Mouse (Mus musculus): ENCODE results near the gene 2900011O08Rik. TPM values are rescaled to one million over a fixed set of nuclear protein-coding genes. Genes with fewer than 3 reads are reported as not detected.
"Not testable (repeated sequence)": the region's sequence is repeated elsewhere in the genome, so short reads cannot be mapped to it uniquely, and the experiment has no call there.

The 2900011O08Rik gene
- polyA plus RNA-seq, 1 experiment from 2014 or later = 6.8 TPM

DNA sequence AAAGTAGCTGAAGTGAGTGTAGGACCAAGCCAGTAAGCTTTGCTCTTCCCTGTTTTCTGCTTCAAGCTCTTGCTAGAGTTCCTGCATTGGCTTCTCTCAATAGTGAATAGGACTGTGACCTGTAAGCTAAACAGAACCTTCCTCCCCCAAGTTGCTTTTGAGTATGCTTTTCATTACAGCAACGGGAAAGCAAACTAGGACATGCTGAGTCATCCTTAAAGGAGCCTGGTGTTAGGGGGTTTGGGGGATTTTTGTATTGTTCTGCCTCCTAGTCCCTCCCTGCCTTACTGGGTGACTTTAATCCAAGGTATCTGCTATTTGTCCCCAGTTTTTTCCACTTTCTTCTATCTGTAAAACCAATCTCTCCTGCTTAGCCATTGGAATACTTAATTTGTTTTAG is 24.4 kb upstream of the 2900011O08Rik start:
- DNase-seq (ENCODE audit: low spot score) (no peak), ATAC-seq (ENCODE audit: insufficient number of reproducible peaks, low FRiP score, low TSS enrichment, low read depth) (no peak)
- Histone ChIP-seq H3K36me3 (ENCODE audit: control insufficient read depth, insufficient read depth, low read length) (no peaks in the 10 kb centered on the region), H3K4me3 (ENCODE audit: low read depth, low read length) (no peak overlapping the region), H3K27ac (replicated peaks; ENCODE audit: low read depth, low read length) (no peak overlapping the region), H3K9me3 (ENCODE audit: control insufficient read depth, low read length) (no peaks in the 10 kb centered on the region), H3K4me1 (ENCODE audit: control insufficient read depth, insufficient read depth, low read length) (no peaks in the 10 kb centered on the region), H3K9ac (ENCODE audit: low read length) (no peak overlapping the region), H3K4me2 (ENCODE audit: low read depth, severe bottlenecking) (no peak overlapping the region), H3K27me3 (ENCODE audit: control insufficient read depth, insufficient read depth, low read length) (no peaks in the 10 kb centered on the region)
- WGBS = 46% methylated on average over 1 of the region's 1 CpGs

DNA sequence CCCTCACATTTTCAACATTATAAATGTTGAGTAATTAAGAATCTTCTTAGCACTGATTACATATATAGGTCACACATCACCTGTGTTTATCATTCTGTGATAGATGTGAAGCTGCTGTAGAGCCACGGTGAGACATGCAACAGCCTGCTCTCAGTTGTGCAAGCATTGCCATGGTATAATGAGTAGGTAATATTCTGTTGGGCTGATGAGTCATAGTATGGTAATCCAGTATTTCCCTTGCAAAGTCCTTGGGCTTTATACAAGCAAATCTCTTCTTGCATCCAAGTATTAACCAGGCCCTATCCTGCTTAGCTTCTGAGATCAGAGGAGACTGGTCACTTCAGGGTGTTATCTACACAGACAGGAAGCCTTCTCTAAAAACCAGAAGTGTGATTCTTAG is 17.3 kb upstream of the 2900011O08Rik start:
- WGBS = 86% methylated on average over 1 of the region's 1 CpGs
- no peak overlapping the region for H3K27ac ChIP-seq (replicated peaks; ENCODE audit: low read depth, low read length)
- H3K4me1 ChIP-seq (ENCODE audit: control insufficient read depth, insufficient read depth, low read length) = no peaks in the 10 kb centered on the region
- no peaks in the 10 kb centered on the region for H3K27me3 ChIP-seq (ENCODE audit: control insufficient read depth, insufficient read depth, low read length)
- H3K4me3 ChIP-seq (ENCODE audit: low read depth, low read length) = no peak overlapping the region
- ATAC-seq (ENCODE audit: insufficient number of reproducible peaks, low FRiP score, low TSS enrichment, low read depth) (no peak), DNase-seq (ENCODE audit: low spot score) (no peak)
- H3K4me2 ChIP-seq (ENCODE audit: low read depth, severe bottlenecking) = no peak overlapping the region
- no peaks in the 10 kb centered on the region for H3K36me3 ChIP-seq (ENCODE audit: control insufficient read depth, insufficient read depth, low read length)
- H3K9ac ChIP-seq (ENCODE audit: low read length) = no peak overlapping the region
- no peaks in the 10 kb centered on the region for H3K9me3 ChIP-seq (ENCODE audit: control insufficient read depth, low read length)

DNA sequence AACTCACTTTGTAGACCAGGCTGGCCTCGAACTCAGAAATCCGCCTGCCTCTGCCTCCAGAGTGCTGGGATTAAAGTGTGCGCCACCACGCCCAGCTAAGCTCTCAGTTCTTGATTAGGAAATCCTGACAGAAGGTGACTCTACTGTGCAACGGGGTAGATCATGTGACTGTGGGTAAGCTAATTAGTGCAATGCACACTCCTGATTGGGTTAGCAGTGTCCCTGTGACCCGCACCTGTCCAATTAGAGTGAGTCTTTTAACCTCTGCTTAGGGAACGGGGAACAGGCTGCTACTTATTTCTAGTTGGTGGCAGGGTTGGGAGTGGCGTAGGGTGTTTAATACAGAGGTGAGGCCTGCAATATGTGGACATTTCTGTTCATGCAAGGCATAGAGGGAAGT is 14.4 kb upstream of the 2900011O08Rik start:
- Histone ChIP-seq H3K4me2 (ENCODE audit: low read depth, severe bottlenecking) (no peak overlapping the region), H3K9ac (ENCODE audit: low read length) (no peak overlapping the region), H3K9me3 (ENCODE audit: control insufficient read depth, low read length) (no peaks in the 10 kb centered on the region), H3K27me3 (ENCODE audit: control insufficient read depth, insufficient read depth, low read length) (no peaks in the 10 kb centered on the region), H3K4me3 (ENCODE audit: low read depth, low read length) (no peak overlapping the region), H3K27ac (replicated peaks; ENCODE audit: low read depth, low read length) (no peak overlapping the region), H3K4me1 (ENCODE audit: control insufficient read depth, insufficient read depth, low read length) (no peaks in the 10 kb centered on the region), H3K36me3 (ENCODE audit: control insufficient read depth, insufficient read depth, low read length) (no peaks in the 10 kb centered on the region)
- ATAC-seq (ENCODE audit: insufficient number of reproducible peaks, low FRiP score, low TSS enrichment, low read depth) = no peak
- WGBS = 92% methylated on average over 8 of the region's 8 CpGs
- no peak for DNase-seq (ENCODE audit: low spot score)

DNA sequence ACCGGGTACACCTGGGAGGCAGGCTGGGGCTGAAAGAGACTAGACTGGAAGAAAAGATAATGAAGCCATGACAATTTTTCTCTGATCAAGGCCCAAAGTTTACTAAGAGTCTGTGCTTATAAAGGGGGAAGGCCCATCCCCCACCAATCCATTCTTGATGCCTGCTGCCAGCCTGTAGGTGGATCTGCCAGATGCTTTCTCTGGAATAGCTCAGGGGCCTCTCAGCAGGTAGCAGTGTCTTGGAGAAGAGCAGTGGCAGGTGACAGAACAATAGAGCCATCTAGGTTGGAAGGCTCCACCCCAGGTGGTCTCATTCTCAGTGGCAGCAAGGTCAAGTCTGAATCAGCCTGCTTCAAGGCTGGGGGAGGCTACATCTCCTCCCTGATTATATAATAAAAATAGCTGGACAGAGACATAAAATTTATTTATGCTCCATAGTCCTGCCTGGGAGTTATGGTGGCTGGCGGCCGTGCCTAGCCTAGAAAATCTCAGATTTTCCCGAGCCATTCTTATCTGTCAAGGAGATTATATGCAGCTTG is 10.0 kb upstream of the 2900011O08Rik start:
- not testable (repeated sequence) for H3K4me3 ChIP-seq (ENCODE audit: low read depth, low read length); H3K27ac ChIP-seq (replicated peaks; ENCODE audit: low read depth, low read length); H3K27me3 ChIP-seq (ENCODE audit: control insufficient read depth, insufficient read depth, low read length); H3K4me2 ChIP-seq (ENCODE audit: low read depth, severe bottlenecking); H3K9ac ChIP-seq (ENCODE audit: low read length); H3K4me1 ChIP-seq (ENCODE audit: control insufficient read depth, insufficient read depth, low read length); H3K9me3 ChIP-seq (ENCODE audit: control insufficient read depth, low read length); H3K36me3 ChIP-seq (ENCODE audit: control insufficient read depth, insufficient read depth, low read length); ATAC-seq (ENCODE audit: insufficient number of reproducible peaks, low FRiP score, low TSS enrichment, low read depth); DNase-seq (ENCODE audit: low spot score)
- 83% methylated on average over 4 of the region's 4 CpGs for WGBS

DNA sequence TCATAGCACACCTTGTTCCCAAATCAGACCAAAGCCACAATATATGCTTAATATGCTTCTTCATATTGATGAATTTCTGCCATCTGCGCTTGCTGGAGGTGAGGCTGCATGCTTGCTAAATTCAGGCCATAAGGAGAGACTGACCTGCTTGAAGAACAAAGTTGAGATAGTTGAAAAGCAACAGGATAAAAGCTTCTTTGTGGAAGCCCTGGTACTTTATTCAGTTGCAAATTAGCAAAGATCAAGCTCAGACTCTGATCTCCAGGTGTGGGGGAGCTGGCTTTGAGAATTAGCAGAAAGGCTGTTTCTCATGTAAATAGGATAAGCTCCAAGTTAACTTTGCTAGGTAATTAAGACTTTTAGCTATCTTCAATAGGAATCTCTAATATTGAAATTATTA is 9.4 kb upstream of the 2900011O08Rik start:
- H3K9ac ChIP-seq (ENCODE audit: low read length) = not testable (repeated sequence)
- WGBS = 54% methylated on average over 1 of the region's 1 CpGs

DNA sequence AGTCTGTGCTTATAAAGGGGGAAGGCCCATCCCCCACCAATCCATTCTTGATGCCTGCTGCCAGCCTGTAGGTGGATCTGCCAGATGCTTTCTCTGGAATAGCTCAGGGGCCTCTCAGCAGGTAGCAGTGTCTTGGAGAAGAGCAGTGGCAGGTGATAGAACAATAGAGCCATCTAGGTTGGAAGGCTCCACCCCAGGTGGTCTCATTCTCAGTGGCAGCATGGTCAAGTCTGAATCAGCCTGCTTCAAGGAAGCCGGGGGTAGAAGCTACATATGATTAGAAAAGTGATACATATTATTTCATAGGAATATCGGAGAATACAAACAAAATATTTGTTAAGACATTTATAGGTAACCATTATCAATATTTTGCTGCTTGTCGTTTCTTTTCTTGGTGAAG is 4.7 kb upstream of the 2900011O08Rik start:
- not testable (repeated sequence) for H3K36me3 ChIP-seq (ENCODE audit: control insufficient read depth, insufficient read depth, low read length); H3K4me1 ChIP-seq (ENCODE audit: control insufficient read depth, insufficient read depth, low read length); ATAC-seq (ENCODE audit: insufficient number of reproducible peaks, low FRiP score, low TSS enrichment, low read depth); H3K4me3 ChIP-seq (ENCODE audit: low read depth, low read length); H3K27ac ChIP-seq (replicated peaks; ENCODE audit: low read depth, low read length); H3K9ac ChIP-seq (ENCODE audit: low read length); H3K27me3 ChIP-seq (ENCODE audit: control insufficient read depth, insufficient read depth, low read length); DNase-seq (ENCODE audit: low spot score); H3K9me3 ChIP-seq (ENCODE audit: control insufficient read depth, low read length); H3K4me2 ChIP-seq (ENCODE audit: low read depth, severe bottlenecking)
- 80% methylated on average over 3 of the region's 3 CpGs for WGBS

More for the DNA sequence above, 9.4 kb upstream of the 2900011O08Rik start:
- not testable (repeated sequence) for H3K9me3 ChIP-seq (ENCODE audit: control insufficient read depth, low read length); DNase-seq (ENCODE audit: low spot score); H3K27ac ChIP-seq (replicated peaks; ENCODE audit: low read depth, low read length); ATAC-seq (ENCODE audit: insufficient number of reproducible peaks, low FRiP score, low TSS enrichment, low read depth); H3K4me3 ChIP-seq (ENCODE audit: low read depth, low read length); H3K36me3 ChIP-seq (ENCODE audit: control insufficient read depth, insufficient read depth, low read length); H3K4me1 ChIP-seq (ENCODE audit: control insufficient read depth, insufficient read depth, low read length); H3K27me3 ChIP-seq (ENCODE audit: control insufficient read depth, insufficient read depth, low read length); H3K4me2 ChIP-seq (ENCODE audit: low read depth, severe bottlenecking)

DNA sequence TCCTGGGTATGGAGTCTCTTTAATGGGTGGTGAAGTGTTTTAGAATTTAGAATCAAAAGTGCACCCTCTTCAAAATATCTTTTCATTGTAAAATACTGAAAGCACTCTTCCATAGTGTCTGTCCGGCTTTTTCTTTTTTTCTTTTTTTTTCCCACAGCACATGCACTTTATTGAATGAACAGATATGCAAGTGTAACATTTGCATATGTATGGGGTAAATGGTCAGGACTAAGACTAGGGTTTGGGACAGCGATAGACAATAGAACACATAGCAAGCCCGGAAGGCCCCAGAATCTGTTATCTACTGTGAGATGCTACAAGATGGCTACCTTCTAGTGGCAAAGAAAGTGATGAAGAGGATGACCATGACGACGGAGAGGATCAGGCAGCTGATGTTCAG is 3.2 kb upstream of the 2900011O08Rik start:
- no peak for DNase-seq (ENCODE audit: low spot score)
- no peak for ATAC-seq (ENCODE audit: insufficient number of reproducible peaks, low FRiP score, low TSS enrichment, low read depth)

DNA sequence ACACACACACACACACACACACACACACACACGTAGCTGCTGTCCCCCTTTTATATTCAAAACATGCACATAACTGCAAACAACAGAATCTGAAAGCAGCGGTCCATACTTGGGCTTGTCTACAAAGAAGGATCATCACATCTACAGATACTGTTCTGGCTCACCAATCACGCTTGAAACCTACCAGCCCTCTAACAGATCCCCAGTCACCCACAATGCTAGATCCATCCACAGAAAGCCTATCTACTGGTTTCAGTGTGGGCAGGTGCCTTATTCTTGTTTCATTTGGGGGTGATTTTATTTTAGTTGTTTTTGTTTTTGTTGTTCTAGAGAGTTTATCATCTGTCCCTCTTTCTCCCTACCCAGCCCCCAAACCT is 219 bp upstream of the 2900011O08Rik start:
- ATAC-seq (ENCODE audit: insufficient number of reproducible peaks, low FRiP score, low TSS enrichment, low read depth) = no peak
- WGBS = 54% methylated on average over 3 of the region's 3 CpGs

More for the DNA sequence above, 3.2 kb upstream of the 2900011O08Rik start:
- no peak overlapping the region for H3K9ac ChIP-seq (ENCODE audit: low read length)
- no peak overlapping the region for H3K4me2 ChIP-seq (ENCODE audit: low read depth, severe bottlenecking)
- no peaks in the 10 kb centered on the region for H3K27me3 ChIP-seq (ENCODE audit: control insufficient read depth, insufficient read depth, low read length)
- no peaks in the 10 kb centered on the region for H3K36me3 ChIP-seq (ENCODE audit: control insufficient read depth, insufficient read depth, low read length)
- no peaks in the 10 kb centered on the region for H3K9me3 ChIP-seq (ENCODE audit: control insufficient read depth, low read length)
- no peak overlapping the region for H3K4me3 ChIP-seq (ENCODE audit: low read depth, low read length)
- H3K27ac ChIP-seq (replicated peaks; ENCODE audit: low read depth, low read length) = no peak overlapping the region
- H3K4me1 ChIP-seq (ENCODE audit: control insufficient read depth, insufficient read depth, low read length) = peaks cover 2% of the 10 kb centered on the region; the same call in 1 of the 2 replicates
- 87% methylated on average over 5 of the region's 5 CpGs for WGBS

More for the DNA sequence above, 219 bp upstream of the 2900011O08Rik start:
- H3K4me3 ChIP-seq (ENCODE audit: low read depth, low read length) = peak overlapping the region; percentile 51
- H3K4me2 ChIP-seq (ENCODE audit: low read depth, severe bottlenecking) = peak overlapping the region; percentile 86
- no peaks in the 10 kb centered on the region for H3K27me3 ChIP-seq (ENCODE audit: control insufficient read depth, insufficient read depth, low read length)
- H3K36me3 ChIP-seq (ENCODE audit: control insufficient read depth, insufficient read depth, low read length) = no peaks in the 10 kb centered on the region
- no peaks in the 10 kb centered on the region for H3K9me3 ChIP-seq (ENCODE audit: control insufficient read depth, low read length)
- H3K4me1 ChIP-seq (ENCODE audit: control insufficient read depth, insufficient read depth, low read length) = peaks cover 2% of the 10 kb centered on the region; the same call in 1 of the 2 replicates
- no peak for DNase-seq (ENCODE audit: low spot score)
- no peak overlapping the region for H3K9ac ChIP-seq (ENCODE audit: low read length)
- H3K27ac ChIP-seq (replicated peaks; ENCODE audit: low read depth, low read length) = no peak overlapping the region

Data from limb, embryonic 11.5 days (tissue).